Mouse (Mus musculus) layer of hippocampus, postnatal 36 days (tissue): ENCODE measurements around the gene Spred2. TPM values are rescaled to one million over a fixed set of nuclear protein-coding genes. Genes with fewer than 3 reads are reported as not detected.
"Not testable (repeated sequence)": the region's sequence is repeated elsewhere in the genome, so short reads cannot be mapped to it uniquely, and the experiment has no call there.

ENCODE experiments used
- DNase-seq, 2 experiments: peaks; one replicate each; pipeline ENCODE4 v3.0.0; 2022
- total RNA-seq, 2 experiments: library from RNA; stranded (reverse); gene quantifications; 2 replicates each; pipeline ENCODE4 v1.2.3; 2021

The Spred2 gene
- total RNA-seq, 2 experiments from 2014 or later = 94.2 to 95.2 TPM

DNA sequence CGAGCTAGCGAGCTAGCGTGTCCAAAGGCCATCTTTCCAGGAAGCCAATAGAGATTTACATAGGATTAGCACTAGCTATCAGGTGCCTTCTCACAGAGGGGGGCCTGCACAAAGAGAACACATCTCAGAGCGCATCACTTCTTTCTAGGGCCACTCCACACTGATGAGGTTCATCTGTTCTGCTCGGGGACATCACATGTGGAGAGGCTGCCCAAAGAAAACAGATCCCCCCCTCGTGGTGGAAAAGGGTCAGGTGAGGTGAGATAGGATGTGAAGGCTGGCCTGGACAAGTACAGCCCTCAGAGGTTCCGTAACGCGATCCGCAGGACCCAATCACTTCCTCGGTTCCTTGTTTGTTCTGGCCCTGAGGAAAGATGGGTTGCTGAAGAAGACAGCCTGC lies 101.7 kb downstream of the Spred2 start:
- no peak for DNase-seq

DNA sequence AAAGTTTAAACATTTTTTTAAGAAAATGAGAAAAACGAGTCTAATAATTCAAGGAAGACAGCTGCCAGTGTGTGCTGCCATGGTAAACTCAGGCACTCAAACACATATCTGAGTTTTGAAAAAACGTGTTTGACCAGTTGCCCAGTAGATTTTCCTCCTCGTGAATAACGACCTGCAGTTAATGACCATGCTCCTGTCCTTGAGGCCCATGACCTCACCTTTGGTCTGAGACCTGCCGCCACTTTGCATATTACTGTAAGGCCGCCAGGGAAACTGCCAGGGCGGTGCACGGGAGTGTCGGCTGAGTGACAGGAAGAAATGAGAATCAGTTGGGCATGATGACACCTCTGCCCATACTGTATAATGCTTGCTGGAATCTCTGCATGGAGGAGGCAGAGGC lies 103.5 kb downstream of the Spred2 start:
- DNase-seq = no peak

- no peak for DNase-seq
These were observed 104.2 kb downstream of the Spred2 start for GRCm38 (mm10) chr11:20028396-20028795.

- DNase-seq = no peak
These were observed 104.8 kb downstream of the Spred2 start for GRCm38 (mm10) chr11:20029014-20029413.

- not testable (repeated sequence) for DNase-seq
These were observed 106.8 kb downstream of the Spred2 start for GRCm38 (mm10) chr11:20030973-20031372.

DNA sequence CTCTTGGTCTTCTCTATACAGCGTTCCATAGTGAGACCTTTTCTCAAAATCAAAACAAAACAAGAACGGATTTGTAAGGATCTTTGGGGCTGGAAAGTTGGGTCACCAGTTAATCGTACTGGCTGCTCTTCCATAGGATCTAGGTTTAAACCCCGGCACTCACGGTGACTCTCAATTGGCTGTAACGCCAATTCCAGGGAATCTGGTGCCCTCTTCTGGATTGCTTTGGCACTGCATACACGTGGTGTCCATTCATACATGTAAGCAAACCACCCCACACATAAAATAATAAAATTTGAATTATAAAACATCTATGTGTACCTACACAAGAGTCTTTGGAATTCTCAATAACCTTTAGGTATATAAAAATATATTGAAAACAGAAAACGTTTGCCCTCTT lies 107.4 kb downstream of the Spred2 start:
- DNase-seq = no peak

GRCm38 (mm10) chr11:20033541-20034160 lies 109.5 kb downstream of the Spred2 start:
- no peak for DNase-seq

GRCm38 (mm10) chr11:20034337-20034947 lies 110.3 kb downstream of the Spred2 start:
- no peak for DNase-seq

- DNase-seq = no peak
These were observed 111.3 kb downstream of the Spred2 start for GRCm38 (mm10) chr11:20035343-20035928.

DNA sequence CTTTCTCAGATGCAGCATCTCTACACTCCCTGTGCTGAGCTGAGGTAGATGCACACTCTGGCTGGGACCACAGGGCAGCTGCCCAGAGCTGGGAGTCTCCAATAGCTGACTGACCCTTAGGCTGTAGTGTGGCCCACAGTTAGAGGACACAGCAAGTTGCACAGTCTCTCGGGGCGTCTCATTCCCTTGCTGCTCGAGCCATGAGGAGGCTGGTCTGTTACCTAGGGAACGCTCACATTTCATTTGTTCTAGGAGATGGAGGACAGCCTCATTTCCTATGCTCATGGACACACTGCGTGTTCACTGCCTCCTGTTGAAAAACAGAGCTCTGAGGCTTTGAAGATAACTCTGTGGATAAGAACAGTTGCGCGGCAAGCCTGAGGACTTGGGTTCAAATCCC lies 111.8 kb downstream of the Spred2 start:
- DNase-seq = no peak

DNA sequence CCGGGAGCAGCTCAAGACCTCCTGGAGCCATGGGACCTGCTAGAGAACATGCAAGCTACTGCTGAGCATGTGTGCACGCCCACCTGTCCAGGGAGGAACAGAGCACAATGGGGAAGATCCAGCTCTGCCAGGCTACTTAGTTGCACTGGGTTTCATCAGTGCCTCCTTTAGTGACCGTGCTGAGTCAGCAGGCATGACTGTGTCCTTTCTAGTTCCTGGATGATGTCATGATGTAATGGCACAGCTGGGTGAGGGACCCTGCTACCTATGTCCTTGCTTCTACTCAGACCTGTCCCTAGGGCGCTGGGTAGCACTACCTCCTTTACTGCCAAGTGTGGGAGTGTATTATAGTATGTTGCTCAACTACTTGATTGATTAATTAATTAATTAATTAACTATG lies 113.6 kb downstream of the Spred2 start:
- DNase-seq = no peak

- no peak for DNase-seq
These were observed 114.5 kb downstream of the Spred2 start for GRCm38 (mm10) chr11:20038723-20039122.

DNA sequence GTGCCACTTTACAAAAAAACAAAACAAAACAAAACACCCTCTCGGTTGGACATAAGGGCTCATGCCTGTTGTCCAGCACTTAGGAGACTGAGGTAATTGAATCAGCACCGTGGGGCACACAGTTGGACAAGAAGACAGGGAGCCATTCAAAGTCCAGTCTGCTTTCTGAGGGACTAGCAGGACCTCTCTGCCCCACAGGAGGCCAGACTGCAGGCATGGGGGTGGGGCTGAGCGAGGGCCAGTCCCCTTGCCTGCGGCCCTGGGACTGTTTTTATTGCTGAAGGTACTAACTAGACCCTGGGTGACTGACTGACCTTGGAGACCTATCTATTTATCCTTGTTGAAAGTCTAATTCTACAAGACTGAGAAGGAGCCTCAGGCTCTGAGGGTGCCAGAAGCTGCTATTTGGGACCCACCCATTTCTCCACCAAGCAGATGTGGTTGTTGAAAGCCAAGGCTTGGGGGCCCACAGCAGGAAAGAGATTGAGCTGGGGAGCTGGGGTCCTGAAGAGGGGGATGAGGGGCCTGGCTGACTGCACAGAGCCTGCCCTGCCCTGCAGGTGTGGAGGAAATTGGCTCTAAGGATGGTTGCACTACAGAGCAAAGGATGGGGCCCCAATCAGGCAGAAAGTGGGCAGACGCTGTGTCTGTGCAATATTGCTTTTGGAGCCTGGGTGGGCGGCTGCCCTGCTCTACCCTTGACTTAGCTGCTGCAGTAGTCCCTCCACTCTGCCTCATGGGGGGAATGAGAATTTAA lies 117.2 kb downstream of the Spred2 start:
- no peak for DNase-seq

DNA sequence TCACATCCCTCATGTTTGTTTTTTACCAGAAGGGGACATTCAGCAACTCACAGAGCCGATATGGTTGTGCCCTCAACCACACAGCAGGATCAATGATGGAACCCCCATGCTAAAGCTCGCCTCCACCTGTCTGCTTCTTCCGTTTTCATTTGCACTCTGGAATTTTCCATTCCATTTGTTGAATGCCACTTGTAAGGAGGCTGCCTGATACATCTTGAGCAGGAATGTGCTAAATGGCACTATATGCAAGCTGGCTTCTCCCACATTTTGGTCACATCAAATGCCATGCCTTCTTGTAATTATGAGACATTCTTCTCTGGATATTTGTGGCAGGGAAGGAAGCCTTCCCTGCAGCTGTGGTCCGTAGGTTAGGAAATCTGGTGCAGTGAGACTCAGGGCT lies 117.9 kb downstream of the Spred2 start:
- no peak for DNase-seq

GRCm38 (mm10) chr11:20043256-20043655 lies 119.1 kb downstream of the Spred2 start:
- DNase-seq = no peak

DNA sequence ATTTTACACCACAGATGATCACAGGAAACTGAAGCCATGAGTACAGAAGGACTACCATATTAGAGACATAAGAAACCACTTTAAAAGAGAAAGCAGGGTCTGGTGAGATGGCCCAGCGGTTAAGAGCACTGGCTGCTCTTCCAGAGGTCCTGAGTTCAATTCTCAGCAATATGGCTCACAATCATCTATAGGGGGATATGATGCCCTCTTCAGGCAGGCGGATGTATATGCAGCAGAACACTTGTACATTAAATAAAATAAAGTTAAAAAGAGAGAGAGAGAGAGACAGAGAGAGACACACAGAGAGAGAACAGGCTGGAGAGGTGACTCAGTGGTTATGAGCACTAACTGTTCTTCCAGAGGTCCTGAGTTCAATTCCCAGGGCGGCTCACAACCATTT lies 121.4 kb downstream of the Spred2 start:
- no peak for DNase-seq

DNA sequence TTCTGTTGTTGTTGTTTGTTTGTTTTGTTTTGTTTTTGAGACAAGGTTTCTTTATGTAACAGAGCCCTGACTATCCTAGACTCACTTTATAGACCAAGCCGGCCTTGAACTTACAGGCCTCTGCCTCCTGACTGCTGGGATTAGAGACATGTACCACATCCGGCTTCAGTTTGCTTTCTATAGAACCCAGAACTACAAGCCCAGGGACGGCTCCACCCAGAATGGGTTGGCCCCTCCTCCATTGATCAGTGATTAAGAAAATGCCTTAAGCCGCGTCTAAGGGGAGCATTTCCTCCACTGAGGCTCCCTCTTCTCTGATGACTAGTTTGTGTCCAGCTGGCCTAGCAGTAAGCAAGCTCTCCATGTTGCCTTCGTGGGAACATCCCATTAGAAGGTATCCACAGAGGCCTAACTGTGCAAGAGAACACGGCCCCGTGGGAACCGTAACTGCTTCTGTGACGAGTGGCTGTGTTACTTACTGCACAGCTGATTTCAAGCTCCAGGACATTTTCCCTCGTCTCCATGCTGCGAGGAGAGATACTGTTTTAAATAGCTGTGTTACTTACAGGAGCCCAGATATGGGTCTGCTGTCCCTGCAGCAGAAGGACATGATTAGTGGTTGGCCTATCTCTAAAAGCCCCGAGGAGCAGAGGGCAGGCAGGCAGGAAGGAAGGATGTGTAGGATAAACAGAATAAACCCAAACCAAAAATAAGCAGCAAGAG lies 128.8 kb downstream of the Spred2 start:
- DNase-seq = no peak

DNA sequence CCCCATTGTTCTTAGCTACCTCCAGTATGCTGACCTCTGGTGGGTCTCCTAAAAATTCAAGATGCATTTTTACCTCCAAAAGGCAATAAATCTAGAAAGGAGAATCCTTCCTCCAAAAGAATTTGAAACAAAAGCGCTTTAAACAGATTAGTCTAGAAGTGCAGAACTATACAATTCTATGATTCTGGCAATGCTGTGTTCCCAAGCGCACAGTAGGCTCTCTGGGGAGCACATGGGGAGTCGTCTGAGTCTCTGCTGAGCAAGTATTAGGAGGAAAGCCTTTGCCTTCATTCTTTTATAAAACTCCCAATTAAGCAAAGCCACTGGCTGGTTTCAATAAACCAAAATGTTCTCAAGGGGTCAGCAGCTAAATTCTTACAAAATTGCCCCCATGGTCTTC lies 129.8 kb downstream of the Spred2 start:
- no peak for DNase-seq

GRCm38 (mm10) chr11:20054617-20055016 lies 130.4 kb downstream of the Spred2 start:
- no peak for DNase-seq

GRCm38 (mm10) chr11:20056168-20056567 lies 132.0 kb downstream of the Spred2 start:
- DNase-seq = no peak

DNA sequence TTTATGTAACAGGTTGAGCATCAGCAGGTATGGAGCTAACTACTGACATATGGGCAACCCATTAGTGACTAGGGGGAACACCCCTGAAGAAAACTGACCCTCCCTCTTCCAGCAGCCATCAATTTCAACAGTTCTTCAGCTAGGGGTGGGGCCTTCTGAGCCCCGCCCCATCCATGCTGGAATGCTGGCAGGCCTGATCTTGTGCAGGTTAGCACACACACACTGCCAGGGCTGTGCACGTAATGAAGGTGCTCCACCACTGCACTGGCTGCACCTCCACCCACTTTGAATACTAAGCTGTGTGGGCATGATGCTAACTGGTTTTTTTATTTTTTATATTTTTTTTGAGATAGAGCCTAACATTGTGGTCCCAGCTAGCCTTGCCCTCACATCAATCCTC lies 133.3 kb downstream of the Spred2 start:
- DNase-seq = no peak

DNA sequence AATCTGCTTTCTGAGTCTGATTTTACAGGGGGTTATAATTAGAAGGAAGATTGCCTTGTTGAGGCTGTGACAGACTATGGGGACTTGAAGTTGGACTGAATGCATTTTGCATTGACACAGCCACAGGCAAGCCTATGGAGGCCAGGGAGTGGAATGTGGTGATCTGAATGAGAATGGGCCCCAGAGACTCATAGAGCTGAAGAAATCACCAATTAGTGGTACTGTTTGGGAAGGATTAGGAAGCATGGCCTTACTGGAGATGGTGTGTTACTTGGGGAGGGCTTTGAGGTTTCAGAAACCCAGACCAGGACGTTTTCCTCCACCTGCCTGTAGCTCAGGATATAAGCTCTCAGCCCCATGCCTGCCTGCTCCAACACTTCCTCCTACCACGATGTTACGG lies 135.6 kb downstream of the Spred2 start:
- DNase-seq = no peak

DNA sequence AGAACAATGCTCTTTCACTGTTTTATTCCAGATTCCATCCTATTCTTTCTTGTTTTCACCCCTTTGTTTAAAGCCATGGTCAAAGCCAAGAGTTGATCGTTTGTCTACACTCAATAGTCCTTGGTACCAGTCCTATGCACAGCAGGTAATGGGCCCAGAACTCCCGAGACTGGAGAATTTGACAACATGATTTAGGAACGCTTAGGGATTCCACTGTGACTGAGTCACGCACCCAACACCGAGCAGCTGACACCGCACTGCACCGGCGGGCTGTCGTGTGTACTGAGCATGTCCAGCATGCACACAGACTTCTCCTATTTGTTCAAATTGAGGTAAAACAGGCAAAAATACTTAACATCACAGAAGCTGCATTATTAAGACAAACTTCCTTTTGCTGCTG lies 138.6 kb downstream of the Spred2 start:
- DNase-seq = not testable (repeated sequence)
